Mouse (Mus musculus) forebrain, embryonic 13.5 days (tissue): ENCODE measurements around the gene Ell. TPM values are rescaled to one million over a fixed set of nuclear protein-coding genes. Genes with fewer than 3 reads are reported as not detected.

Experiments
- ATAC-seq: fragments of 200-750 bp; cut with Nextera tagmentation; 2 replicates; pipeline ENCODE4 v1.8.0; 2017
- H3K27ac ChIP-seq: fragments of 300-500 bp; sonication (generic); 2 replicates; pipeline ENCODE4 v1.5.1; 2015; ENCODE audit warnings: inconsistent platforms, mild to moderate bottlenecking, moderate library complexity
- H3K27me3 ChIP-seq: fragments of 300-500 bp; sonication (generic); 2 replicates; pipeline ENCODE4 v1.6.1; 2015; ENCODE audit warnings: mild to moderate bottlenecking, inconsistent platforms
- H3K36me3 ChIP-seq: fragments of 300-500 bp; sonication (generic); 2 replicates; pipeline ENCODE4 v1.6.1; 2015; ENCODE audit warnings: mild to moderate bottlenecking, inconsistent platforms; ENCODE audit not compliant: poor library complexity, severe bottlenecking
- H3K4me1 ChIP-seq: fragments of 300-500 bp; sonication (generic); 2 replicates; pipeline ENCODE4 v1.6.1; 2015; ENCODE audit warnings: inconsistent platforms
- H3K4me2 ChIP-seq: fragments of 300-500 bp; sonication (generic); 2 replicates; pipeline ENCODE4 v1.6.1; 2015; ENCODE audit warnings: inconsistent platforms, mild to moderate bottlenecking, moderate library complexity
- H3K4me3 ChIP-seq: fragments of 300-500 bp; sonication (generic); 2 replicates; pipeline ENCODE4 v1.5.1; 2015; ENCODE audit warnings: mild to moderate bottlenecking, inconsistent platforms
- H3K9ac ChIP-seq: fragments of 300-500 bp; sonication (generic); 2 replicates; pipeline ENCODE4 v1.6.1; 2015; ENCODE audit warnings: mild to moderate bottlenecking, inconsistent platforms
- H3K9me3 ChIP-seq: fragments of 300-500 bp; sonication (generic); replicated peaks from 2 replicates; pipeline ENCODE4 v1.6.1; 2016; ENCODE audit warnings: inconsistent platforms
- WGBS: fragments of 180-500 bp; shearing (Covaris S2); methylation state at CpG from one replicate; pipeline ENCODE4 v1.1.7; 2015; 5-methylcytosine and 5-hydroxymethylcytosine counted together
- polyA plus RNA-seq: library from polyadenylated mRNA; unstranded; fragments of >200 nt; fragmentation: Nextera tagmentation; extraction: Ambion mirVana; gene quantifications from 2 replicates; pipeline ENCODE4 v1.2.1, GENCODE M21; 2015

Gene Ell
- polyA plus RNA-seq, 1 experiment from 2014 or later, result 16.6 TPM

DNA sequence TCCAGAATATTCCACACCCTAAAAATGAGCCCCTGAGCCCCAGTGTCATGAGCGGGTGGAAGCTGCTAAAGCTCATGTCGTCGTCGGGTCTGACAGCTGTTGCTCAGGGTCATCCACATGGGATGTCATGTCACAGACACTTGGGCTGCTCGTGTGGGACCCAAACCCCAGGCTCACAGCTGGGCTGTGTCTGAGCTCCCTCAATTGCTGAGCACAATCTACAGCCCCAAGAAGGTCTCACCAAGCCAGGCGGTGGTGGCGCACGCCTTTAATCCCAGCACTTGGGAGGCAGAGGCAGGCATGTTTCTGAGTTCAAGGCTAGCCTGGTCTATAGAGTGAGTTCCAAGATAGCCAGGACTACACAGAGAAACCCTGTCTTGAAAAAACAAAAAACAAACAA lies 76.0 kb downstream of the Ell start:
- H3K9ac ChIP-seq, result no peak overlapping the region
- WGBS, result 88% methylated on average over 8 of the region's 8 CpGs

DNA sequence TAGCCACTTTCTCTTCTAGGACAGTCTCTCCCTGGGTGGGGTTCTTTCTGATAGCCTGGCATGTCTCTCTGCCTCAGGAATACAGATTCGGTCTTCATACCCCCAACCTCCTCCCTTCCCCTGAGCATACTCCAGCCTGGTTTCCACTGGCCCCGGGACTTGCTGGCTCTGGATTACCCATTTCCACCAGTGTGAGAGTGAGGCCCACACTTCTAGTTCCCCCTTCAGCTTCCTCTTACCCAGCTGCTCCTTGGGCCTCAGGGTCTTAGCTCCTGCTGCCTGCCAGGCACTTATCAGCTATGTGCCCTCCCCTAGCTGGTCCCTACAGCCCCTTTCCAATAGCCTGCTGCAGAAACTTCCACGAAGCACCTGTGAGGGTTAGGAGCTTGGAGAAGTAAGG lies 76.6 kb downstream of the Ell start, which contains the start of gene Lrrc25:
Gene Lrrc25, plus strand, starts transcription at position 262 of the 400 bp plus-strand sequence.
- Histone ChIP-seq H3K27ac (no peak within 1 kb of the TSS), H3K36me3 (no peaks in the 10 kb centered on the region), H3K27me3 (peaks cover 7% of the 10 kb centered on the region; the same call in 1 of the 2 replicates), H3K4me2 (no peak within 1 kb of the TSS), H3K4me1 (peaks cover 14% of the 10 kb centered on the region), H3K9ac (no peak within 1 kb of the TSS), H3K4me3 (no peak within 1 kb of the TSS), H3K9me3 (no peaks in the 10 kb centered on the region)
- 85% methylated on average over 3 of the region's 3 CpGs for WGBS
- no peak for ATAC-seq

More for the DNA sequence above, 76.0 kb downstream of the Ell start:
- H3K27me3 ChIP-seq, result 0 out of 2 replicates have a peak, but pooled peaks cover under 1% of the 10 kb centered on the region
- no peak overlapping the region for H3K4me2 ChIP-seq
- no peak for ATAC-seq
- H3K4me1 ChIP-seq, result peaks cover 19% of the 10 kb centered on the region
- no peak overlapping the region for H3K27ac ChIP-seq
- H3K4me3 ChIP-seq, result no peak overlapping the region
- H3K9me3 ChIP-seq, result no peaks in the 10 kb centered on the region
- H3K36me3 ChIP-seq, result no peaks in the 10 kb centered on the region

DNA sequence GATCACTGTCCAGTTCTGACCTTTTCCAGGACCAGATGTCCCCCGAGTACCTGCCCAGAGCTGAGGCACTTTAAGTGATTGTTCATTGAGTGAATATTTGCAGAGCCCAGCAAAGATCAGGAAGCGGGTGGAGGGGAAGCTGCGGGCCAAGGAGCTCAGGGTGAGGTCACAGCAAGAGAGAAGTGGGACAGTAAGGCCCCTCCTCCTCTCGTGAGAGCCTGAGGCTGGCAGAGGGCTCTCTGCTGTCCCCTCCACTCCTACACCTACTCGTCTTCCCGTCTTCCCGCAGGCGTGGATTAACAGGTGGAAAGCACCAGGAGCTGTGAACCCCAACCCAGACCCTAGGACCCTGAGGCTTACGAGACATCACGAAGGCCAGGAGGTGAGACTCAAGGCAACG lies 77.4 kb downstream of the Ell start:
- no peak for ATAC-seq
- no peaks in the 10 kb centered on the region for H3K36me3 ChIP-seq
- H3K27me3 ChIP-seq, result peaks cover 10% of the 10 kb centered on the region
- H3K4me3 ChIP-seq, result no peak overlapping the region
- H3K4me2 ChIP-seq, result no peak overlapping the region
- peaks cover 6% of the 10 kb centered on the region for H3K4me1 ChIP-seq
- no peak overlapping the region for H3K9ac ChIP-seq
- no peak overlapping the region for H3K27ac ChIP-seq
- WGBS, result 61% methylated on average over 11 of the region's 11 CpGs
- H3K9me3 ChIP-seq, result no peaks in the 10 kb centered on the region

DNA sequence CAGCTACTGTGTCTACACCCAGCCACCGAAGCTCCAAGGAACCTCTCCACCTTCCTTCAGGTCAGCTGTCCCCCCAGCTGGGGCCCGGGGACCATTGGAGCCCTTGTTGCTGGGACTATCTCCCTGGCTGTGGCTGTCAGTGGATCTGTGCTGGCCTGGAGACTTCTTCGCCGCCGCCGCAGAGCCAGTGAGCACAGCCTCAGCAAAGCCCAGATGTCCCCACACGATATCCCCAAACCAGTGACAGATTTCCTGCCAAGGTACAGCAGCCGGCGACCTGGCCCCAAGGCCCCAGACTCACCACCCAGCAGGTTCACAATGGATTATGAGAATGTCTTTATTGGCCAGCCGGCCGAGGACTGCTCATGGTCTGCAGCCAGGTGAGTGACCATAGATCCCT lies 78.7 kb downstream of the Ell start:
- ATAC-seq, result no peak
- 84% methylated on average over 11 of the region's 11 CpGs for WGBS
- H3K9me3 ChIP-seq, result no peaks in the 10 kb centered on the region
- no peak overlapping the region for H3K27ac ChIP-seq
- no peak overlapping the region for H3K4me3 ChIP-seq
- peaks cover 24% of the 10 kb centered on the region for H3K27me3 ChIP-seq
- peaks cover 5% of the 10 kb centered on the region for H3K4me1 ChIP-seq
- H3K4me2 ChIP-seq, result no peak overlapping the region
- no peak overlapping the region for H3K9ac ChIP-seq
- no peaks in the 10 kb centered on the region for H3K36me3 ChIP-seq

DNA sequence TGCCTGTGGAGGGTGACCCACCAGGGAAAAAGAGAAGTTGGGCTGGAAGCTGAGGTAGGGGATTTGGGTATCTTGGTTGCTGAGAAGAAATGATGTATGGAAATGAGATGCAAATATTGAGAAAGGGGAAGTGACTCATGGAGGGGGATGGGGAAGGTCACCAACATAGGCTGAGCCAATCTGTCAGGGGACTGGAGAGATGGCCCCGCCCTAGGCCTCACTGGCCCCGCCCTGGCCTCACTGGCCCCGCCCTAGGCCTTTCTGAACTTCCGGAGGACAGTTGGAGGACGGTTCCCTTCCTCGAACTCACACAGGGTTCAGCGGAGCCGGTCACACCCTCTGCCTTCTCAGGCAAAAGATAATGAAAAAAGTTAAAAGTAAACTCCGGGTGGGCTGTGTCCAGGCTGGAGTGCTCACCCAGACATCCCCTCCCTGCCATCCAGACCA lies 79.7 kb downstream of the Ell start:
- Histone ChIP-seq H3K27me3 (peaks cover 30% of the 10 kb centered on the region), H3K36me3 (no peaks in the 10 kb centered on the region), H3K27ac (no peak overlapping the region), H3K4me3 (no peak overlapping the region), H3K9me3 (no peaks in the 10 kb centered on the region), H3K4me2 (no peak overlapping the region), H3K9ac (no peak overlapping the region), H3K4me1 (peaks cover 5% of the 10 kb centered on the region)
- ATAC-seq, result no peak
- WGBS, result 29% methylated on average over 9 of the region's 9 CpGs

DNA sequence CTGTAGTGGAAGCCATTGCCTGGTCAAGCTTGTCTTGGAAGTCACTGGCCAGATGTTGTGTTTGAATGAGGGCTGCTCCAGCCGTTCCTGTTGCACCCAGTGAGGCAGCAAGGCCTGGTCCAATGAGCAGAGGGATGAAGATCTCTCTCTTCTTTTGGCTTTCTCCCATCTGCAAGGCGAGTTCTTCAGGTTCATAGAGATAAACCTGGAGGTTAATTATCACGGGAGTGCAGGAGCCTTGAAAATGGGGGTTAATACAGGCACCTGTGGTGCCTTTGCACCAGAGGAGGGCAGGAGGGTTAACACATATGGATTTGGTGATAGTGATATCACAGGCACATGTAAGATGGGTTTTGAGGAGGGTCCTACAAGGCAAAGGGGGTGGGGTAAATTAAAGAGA lies 83.0 kb downstream of the Ell start:
- ATAC-seq, result no peak
- Histone ChIP-seq H3K4me1 (peaks cover 5% of the 10 kb centered on the region), H3K27me3 (peaks cover 30% of the 10 kb centered on the region), H3K4me3 (no peak overlapping the region), H3K4me2 (no peak overlapping the region), H3K27ac (no peak overlapping the region), H3K36me3 (no peaks in the 10 kb centered on the region), H3K9me3 (no peaks in the 10 kb centered on the region), H3K9ac (no peak overlapping the region)
- 64% methylated on average over 3 of the region's 3 CpGs for WGBS

DNA sequence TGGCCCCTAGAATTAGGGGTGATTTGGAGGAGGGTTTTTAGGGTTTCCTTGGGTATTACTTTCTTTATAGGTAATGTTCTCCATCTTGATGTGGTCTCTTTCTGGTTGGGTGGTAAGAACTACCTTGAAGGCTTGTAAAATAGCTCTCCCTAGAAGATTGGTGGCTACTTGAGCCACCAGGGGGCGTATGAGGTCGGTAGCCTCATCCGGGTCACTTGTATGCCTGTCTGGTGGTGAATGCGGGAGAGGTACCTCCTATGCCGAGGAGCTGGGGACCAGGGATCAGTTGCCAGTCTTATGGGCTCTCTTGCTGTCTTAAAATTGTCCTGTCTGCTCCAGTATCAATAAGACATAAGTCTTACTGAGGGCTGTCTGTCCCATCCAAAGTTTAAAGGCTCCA lies 85.8 kb downstream of the Ell start:
- H3K9ac ChIP-seq, result no peak overlapping the region

DNA sequence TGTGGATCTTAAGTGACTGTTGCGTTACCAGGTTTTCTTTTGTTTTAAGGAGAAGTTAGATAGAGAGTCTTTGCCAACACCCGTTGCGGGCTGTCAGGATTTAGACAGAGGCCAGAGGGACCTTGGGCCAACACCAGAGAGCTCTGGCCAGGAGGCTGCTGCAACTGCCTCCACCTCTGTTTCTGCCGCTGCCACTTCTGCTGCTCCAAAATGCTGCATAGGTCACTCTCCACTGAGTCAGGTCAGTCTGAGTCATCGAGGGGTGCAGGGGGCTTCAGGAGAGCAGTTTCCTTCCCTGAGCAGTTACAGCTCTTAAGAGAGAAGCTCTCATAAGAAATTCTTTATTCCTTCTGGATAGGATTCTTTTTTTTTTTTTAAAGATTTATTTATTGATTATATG lies 87.8 kb downstream of the Ell start:
- H3K4me3 ChIP-seq, result no peak overlapping the region
- no peaks in the 10 kb centered on the region for H3K9me3 ChIP-seq
- H3K4me2 ChIP-seq, result no peak overlapping the region
- no peak overlapping the region for H3K9ac ChIP-seq
- 90% methylated on average over 5 of the region's 5 CpGs for WGBS
- H3K27me3 ChIP-seq, result peaks cover 32% of the 10 kb centered on the region
- H3K4me1 ChIP-seq, result peaks cover 20% of the 10 kb centered on the region
- no peak for ATAC-seq
- H3K36me3 ChIP-seq, result no peaks in the 10 kb centered on the region
- no peak overlapping the region for H3K27ac ChIP-seq

More for the DNA sequence above, 85.8 kb downstream of the Ell start:
- no peak overlapping the region for H3K4me3 ChIP-seq
- peaks cover 8% of the 10 kb centered on the region for H3K4me1 ChIP-seq
- 12% methylated on average over 5 of the region's 5 CpGs for WGBS
- H3K36me3 ChIP-seq, result no peaks in the 10 kb centered on the region
- no peak for ATAC-seq
- no peak overlapping the region for H3K4me2 ChIP-seq
- no peak overlapping the region for H3K27ac ChIP-seq
- peaks cover 30% of the 10 kb centered on the region for H3K27me3 ChIP-seq
- H3K9me3 ChIP-seq, result no peaks in the 10 kb centered on the region

DNA sequence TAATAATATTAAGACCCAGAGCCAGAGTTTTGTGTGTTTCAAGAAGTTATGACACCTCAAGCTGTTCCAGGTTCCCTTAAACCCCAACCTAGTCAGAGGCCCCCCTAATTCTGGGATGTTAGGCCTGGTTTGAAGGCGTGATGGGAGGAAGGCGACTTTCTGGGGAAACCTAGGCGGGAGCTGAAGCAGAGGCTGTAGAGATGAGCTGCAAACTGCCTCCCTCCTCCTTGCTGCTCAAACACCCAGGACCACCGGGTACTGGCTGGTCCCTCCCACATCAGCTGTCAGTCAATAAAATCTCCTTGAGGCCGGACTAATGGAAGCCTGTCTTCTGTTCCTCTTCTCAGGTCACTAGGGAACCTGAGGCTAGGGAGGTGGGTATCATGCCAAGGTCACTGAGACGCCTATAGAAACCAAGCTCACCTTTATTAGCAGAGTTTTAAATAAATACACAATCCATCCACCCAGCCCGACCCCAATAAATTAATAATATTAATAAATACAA lies 89.8 kb downstream of the Ell start:
- Histone ChIP-seq H3K9ac (peak overlapping the region; percentile 47), H3K4me1 (peaks cover 22% of the 10 kb centered on the region), H3K27me3 (peaks cover 20% of the 10 kb centered on the region), H3K4me3 (peak overlapping the region; percentile 48), H3K36me3 (no peaks in the 10 kb centered on the region), H3K9me3 (no peaks in the 10 kb centered on the region), H3K27ac (peak overlapping the region; percentile 72), H3K4me2 (peak overlapping the region; percentile 64)
- WGBS, result 59% methylated on average over 7 of the region's 7 CpGs
- ATAC-seq, result no peak

DNA sequence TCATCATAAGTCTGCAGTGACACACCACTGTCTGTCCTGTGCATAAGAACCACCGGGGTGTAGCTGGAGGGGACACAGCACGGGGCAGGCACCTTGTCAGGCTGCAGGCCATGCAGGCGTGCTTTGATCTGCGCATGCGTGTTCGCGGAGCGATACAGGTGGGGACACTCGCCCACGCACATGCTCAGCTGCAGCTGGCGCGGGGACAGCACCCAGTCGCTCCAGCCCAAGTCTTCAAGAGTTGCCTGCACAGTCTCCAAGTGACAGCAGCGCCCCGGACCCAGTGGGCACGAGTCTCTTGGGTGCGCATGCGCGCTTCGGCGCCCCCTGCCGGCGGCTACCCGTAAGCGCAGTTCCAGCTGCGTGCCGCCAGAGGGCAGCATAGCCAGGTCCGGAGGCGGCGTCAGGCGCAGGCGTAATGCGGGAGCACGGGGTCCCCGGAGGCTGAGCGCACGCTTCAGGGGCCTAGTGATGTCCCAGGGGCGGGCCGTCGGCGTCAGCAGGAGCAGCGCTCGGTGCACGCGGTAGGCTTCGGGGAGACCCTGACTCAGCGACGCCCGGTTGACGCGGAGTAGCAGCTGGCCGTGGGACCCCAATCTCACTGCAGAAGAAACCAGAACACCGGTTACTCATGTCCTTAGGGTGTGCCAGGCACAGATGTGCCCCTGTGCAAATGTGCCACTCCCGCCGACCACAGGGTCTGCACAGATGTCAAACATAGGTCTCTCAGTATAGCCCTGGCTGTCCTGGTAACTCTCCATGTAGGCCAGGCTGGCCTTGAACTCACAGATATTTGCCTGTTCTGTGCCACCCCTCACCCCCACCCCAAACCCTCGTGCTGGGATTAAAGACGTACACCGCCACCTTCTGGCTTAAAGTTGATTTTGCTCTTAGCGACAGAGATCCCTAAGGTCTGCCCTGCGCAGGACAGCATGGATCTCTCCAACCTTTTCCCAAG lies 90.6 kb downstream of the Ell start:
- H3K27ac ChIP-seq, result peak overlapping the region; percentile 72
- WGBS, result 1% methylated on average over 60 of the region's 60 CpGs
- no peaks in the 10 kb centered on the region for H3K9me3 ChIP-seq
- ATAC-seq, result peak; percentile 95
- H3K4me3 ChIP-seq, result peak overlapping the region; percentile 48
- H3K36me3 ChIP-seq, result no peaks in the 10 kb centered on the region
- peak overlapping the region; percentile 64 for H3K4me2 ChIP-seq
- H3K9ac ChIP-seq, result peak overlapping the region; percentile 47
- peaks cover 20% of the 10 kb centered on the region for H3K27me3 ChIP-seq
- H3K4me1 ChIP-seq, result peaks cover 25% of the 10 kb centered on the region

DNA sequence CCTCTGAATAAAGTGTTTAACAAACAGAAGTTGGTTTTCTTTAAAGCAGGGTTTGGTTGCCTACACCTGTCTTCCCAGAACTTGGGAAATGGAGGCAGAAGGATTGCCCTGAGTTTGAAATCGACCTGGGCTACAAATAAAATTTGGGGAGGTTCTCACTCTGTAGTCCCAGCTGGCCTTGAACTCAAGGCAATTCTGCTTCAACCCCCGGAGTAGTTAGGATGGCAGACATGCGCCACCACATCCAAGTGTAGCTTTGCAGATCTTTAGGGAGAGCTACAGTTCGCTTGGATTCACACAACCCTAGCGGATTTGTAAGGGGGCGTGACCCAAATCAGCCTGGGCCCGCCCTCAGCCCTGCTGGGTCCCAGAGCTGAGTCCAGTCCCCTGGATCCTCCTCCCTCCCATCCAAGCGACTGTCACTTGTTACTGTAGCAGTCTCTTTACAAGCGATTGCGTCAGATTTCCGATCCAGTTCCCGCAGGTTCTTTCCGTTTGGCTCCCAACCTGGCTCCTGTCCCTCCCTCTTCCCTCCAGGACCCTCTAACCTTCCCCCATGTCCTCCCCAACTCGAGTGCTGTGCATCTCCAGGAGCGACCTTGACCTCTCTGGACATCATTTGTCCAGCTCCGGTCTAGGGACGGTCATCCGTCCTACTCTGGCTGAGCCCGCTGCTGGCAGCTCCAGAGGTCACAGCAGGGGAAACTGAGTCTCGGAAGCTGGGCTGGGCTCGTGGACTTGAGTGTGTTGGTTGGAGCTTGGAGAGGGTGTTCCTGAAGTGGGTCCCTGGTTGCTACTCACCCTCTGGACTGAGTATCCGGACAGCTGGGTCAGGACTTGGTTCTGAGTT lies 91.5 kb downstream of the Ell start:
- Histone ChIP-seq H3K36me3 (no peaks in the 10 kb centered on the region), H3K9me3 (no peaks in the 10 kb centered on the region), H3K4me3 (no peak overlapping the region), H3K27me3 (peaks cover 20% of the 10 kb centered on the region), H3K4me1 (peaks cover 25% of the 10 kb centered on the region), H3K9ac (no peak overlapping the region), H3K4me2 (peak overlapping the region; percentile 22; the same call in 1 of the 2 replicates), H3K27ac (no peak overlapping the region)
- 13% methylated on average over 22 of the region's 22 CpGs for WGBS
- ATAC-seq, result no peak

DNA sequence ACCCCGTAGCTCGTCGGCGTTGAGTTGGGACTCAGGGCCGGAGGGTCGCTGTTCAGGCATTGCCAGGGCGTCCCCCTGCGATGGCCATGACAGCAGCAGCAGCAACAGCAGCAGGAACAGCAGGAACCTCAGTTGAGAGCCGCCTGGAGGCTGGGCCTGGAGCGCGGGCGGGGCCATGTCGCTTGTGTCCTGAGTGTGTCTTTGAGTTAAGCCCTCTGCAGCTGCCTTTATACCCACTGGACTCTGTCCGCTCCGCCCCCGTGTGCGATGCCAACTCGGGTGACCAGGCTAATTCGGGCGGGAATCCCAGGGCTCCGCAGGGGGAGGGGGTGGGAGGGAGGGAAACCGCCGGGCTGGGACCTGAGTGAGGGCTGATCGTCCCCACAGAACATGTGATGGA lies 92.2 kb downstream of the Ell start:
- Histone ChIP-seq H3K9me3 (no peaks in the 10 kb centered on the region), H3K27me3 (peaks cover 20% of the 10 kb centered on the region), H3K4me2 (0 out of 2 replicates have a peak overlapping the region, but pooled peaks have one; percentile 22), H3K4me3 (no peak overlapping the region), H3K27ac (no peak overlapping the region), H3K4me1 (peaks cover 25% of the 10 kb centered on the region), H3K9ac (no peak overlapping the region), H3K36me3 (no peaks in the 10 kb centered on the region)
- no peak for ATAC-seq
- WGBS, result 24% methylated on average over 22 of the region's 24 CpGs
